Mouse (Mus musculus) liver, embryonic 16.5 days (tissue): ENCODE data around the gene Clock. TPM values are rescaled to one million over a fixed set of nuclear protein-coding genes. Genes with fewer than 3 reads are reported as not detected.

Source experiments
- ATAC-seq: fragments of 200-750 bp; cut with Nextera tagmentation; 2 replicates; pipeline ENCODE4 v1.8.0; 2017; ENCODE audit warnings: low read depth, mild to moderate bottlenecking, moderate number of reproducible peaks, moderate library complexity
- H3K27ac ChIP-seq: fragments of 300-500 bp; sonication (generic); 2 replicates; pipeline ENCODE4 v1.5.1; 2014; ENCODE audit warnings: mild to moderate bottlenecking, low read length
- H3K27me3 ChIP-seq: fragments of 300-500 bp; sonication (generic); 2 replicates; pipeline ENCODE4 v1.6.1; 2014; ENCODE audit warnings: low read depth, low read length, mixed read lengths; ENCODE audit not compliant: control insufficient read depth, insufficient read depth
- H3K36me3 ChIP-seq: fragments of 300-500 bp; sonication (generic); 2 replicates; pipeline ENCODE4 v1.6.1; 2014; ENCODE audit warnings: mild to moderate bottlenecking; ENCODE audit not compliant: control insufficient read depth, insufficient read depth
- H3K4me1 ChIP-seq: fragments of 300-500 bp; sonication (generic); 2 replicates; pipeline ENCODE4 v1.6.1; 2014; ENCODE audit warnings: low read depth, low read length, mixed read lengths; ENCODE audit not compliant: control insufficient read depth
- H3K4me2 ChIP-seq: fragments of 300-500 bp; sonication (generic); 2 replicates; pipeline ENCODE4 v1.6.1; 2014; ENCODE audit warnings: low read depth, low read length, mixed read lengths
- H3K4me3 ChIP-seq: fragments of 300-500 bp; sonication (generic); 2 replicates; pipeline ENCODE4 v1.5.1; 2014; ENCODE audit warnings: low read depth, mild to moderate bottlenecking, low read length
- H3K9ac ChIP-seq: fragments of 300-500 bp; sonication (generic); 2 replicates; pipeline ENCODE4 v1.6.1; 2014; ENCODE audit warnings: low read depth, low read length
- H3K9me3 ChIP-seq: fragments of 300-500 bp; sonication (generic); replicated peaks from 2 replicates; pipeline ENCODE4 v1.6.1; 2016; ENCODE audit warnings: low read length; ENCODE audit not compliant: control insufficient read depth
- WGBS: fragments of 180-500 bp; shearing (Covaris S2); extraction: QIAGEN DNeasy Blood & Tissue Kit; methylation state at CpG from one replicate; pipeline ENCODE4 v1.1.7; 2014; ENCODE audit not compliant: insufficient replicate concordance; 5-methylcytosine and 5-hydroxymethylcytosine counted together
- polyA plus RNA-seq: library from polyadenylated mRNA; unstranded; fragments of >200 nt; fragmentation: Nextera tagmentation; extraction: Ambion mirVana; gene quantifications from 2 replicates; pipeline ENCODE4 v1.2.1, GENCODE M21; 2015

Clock gene
- polyA plus RNA-seq, 1 experiment from 2014 or later, result 2.5 TPM

GRCm38 (mm10) chr5:76160086-76160485 is 144.5 kb downstream of the Clock start:
- no peak overlapping the region for H3K4me2 ChIP-seq
- H3K9me3 ChIP-seq, result no peaks in the 10 kb centered on the region
- no peaks in the 10 kb centered on the region for H3K36me3 ChIP-seq
- no peak for ATAC-seq
- H3K27ac ChIP-seq, result no peak overlapping the region
- H3K27me3 ChIP-seq, result no peaks in the 10 kb centered on the region
- H3K4me3 ChIP-seq, result no peak overlapping the region
- peaks cover 3% of the 10 kb centered on the region; the same call in 1 of the 2 replicates for H3K4me1 ChIP-seq
- WGBS, result 53% methylated on average over 3 of the region's 3 CpGs
- H3K9ac ChIP-seq, result no peak overlapping the region

Other genes starting within 250 kb of the Clock start
- gene Srd5a3, start 164.5 kb downstream of the Clock start, polyA plus RNA-seq, result 11.8 and 12.6 TPM in 2 replicates
- gene Tmem165, start 120.9 kb downstream of the Clock start, polyA plus RNA-seq, result 18.9 and 20.4 TPM in 2 replicates
- gene Pdcl2, start 26.4 kb upstream of the Clock start, polyA plus RNA-seq, result not detected in 2 replicates
- not detected in 2 replicates for gene Nmu, start 59.0 kb upstream of the Clock start, polyA plus RNA-seq
- gene Gm7271, start 179.2 kb upstream of the Clock start, polyA plus RNA-seq, result not detected in 2 replicates
- 10.7 and 10.9 TPM in 2 replicates for gene Exoc1, start 224.5 kb upstream of the Clock start, polyA plus RNA-seq